Mouse (Mus musculus) thymus, postnatal 10 days (tissue): ENCODE data around the gene Rfx4.

Source experiments
- DNase-seq, 2 experiments: peaks; one replicate each; pipeline ENCODE4 v3.0.0; 2021; ENCODE audit warnings: low spot score in 2 of 2

Rfx4 gene

DNA sequence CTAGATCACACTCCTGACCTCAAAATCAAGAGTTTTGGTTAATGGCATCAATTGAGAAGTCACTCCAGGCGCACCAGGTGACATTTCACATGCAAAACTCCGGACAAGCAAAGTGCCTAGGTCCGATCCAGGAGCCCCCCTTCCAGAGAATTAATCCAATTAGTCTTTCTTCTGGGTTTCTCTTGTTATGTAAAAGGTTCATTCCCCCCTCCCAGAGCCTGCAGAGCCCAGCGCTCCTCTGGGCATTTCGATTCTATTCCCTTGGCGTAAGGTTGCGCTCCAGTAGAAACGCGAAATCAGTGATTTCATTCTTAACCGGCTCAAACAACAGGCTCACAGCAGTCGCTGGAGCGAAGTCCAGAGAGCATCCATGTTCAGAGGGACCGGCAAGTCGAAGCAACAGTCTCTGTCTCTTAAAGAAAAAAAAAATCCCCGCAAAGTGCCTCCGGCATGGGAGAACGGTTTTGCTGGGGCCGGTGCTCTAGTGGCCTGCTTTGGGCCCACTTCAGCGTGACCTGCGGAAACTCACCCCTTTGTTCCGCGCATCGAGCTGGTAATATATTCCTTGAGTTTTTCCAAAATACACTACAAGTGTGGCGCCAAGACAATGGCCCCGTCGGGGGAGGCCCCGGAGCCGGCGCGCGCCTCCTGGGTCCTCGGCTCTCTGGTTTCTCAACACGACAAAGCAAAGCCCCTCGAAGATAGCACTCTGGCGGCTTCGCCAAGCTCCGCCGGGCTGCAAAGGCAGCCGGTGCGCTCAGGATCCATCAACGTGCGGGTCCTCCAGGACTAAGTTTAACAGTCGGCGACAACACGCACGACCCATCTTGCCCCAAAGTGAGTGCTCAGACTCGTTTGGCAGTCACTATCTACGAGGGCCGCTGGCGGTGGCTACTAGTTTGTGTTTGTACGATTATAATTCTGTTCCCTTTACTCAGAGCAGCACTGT, 2.9 kb downstream of the Rfx4 start:
- DNase-seq: no peak

DNA sequence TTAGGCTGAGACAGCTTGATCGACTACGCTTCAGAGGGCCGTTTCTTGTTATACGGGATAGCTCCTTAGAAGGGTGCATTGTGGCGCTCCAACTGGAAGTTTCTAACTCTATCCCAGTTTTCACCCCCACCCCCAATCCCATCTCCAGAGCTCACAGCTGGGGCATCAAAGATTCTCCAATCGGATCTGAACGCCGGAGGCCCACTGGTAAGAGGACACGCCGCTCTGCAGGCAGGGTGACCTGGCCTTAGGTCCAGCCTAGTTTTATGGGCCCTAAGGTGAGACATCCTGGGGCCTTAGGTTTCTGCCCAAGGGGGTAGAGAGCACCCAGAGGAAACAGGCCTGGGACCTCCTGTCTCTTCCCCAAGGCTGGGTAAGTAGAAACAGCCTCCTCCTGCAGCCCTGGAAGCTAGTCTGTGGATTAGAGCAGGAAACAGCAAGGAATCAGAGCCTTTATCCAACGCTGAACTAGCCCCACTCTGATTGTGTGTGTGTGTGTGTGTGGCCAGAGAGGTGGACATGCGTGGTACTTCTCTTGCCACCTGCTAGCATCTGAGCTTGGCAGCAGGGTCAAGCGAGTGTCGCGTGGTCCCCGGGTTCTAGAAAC, 3.8 kb downstream of the Rfx4 start:
- DNase-seq: no peak

DNA sequence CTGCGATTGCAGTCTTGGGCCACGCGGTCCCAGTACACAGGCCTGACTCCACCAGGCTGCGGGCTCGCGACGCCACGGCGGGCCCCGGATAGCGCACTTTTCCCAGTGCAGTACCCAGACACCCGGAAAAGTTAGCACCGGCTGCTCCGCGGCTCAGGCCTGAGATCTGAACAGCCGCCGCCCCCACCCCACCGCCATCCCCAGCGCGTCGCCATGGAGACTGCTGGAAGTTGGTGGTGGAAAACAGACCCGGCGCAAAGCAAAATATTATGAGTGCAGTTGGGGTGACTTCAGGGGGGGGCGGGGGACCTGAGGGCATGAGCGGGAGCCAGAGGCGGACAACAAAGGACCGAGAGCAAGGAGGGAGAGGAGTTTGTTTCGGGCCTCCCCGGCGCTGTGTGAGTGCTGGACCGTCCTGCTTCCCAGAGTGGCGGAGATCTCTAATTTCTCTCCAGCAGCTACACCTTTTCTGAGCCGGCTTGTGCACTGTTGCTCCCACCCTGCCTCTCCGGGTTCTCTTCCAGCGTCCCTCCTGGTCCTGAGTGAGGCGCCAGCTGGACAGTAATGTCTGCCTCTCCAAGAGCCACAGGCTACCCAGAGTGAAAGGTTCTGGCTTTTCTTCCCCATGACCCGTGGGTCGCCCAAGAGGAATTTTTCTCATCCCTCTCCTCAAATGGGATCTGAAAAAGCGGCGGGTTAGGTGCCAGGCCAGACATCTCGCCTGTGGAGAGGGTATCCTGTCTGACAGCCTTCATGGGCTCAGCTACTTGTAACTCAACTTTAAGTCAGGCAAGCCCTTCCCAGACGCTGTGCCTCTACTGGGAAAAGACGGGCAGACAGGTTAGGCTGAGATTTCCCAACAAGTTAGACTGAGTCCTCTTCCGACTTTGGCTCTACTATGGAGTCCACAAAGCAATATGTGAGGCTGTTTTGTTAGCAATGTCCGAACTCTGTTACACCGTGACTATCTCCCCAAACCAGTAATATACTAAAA, 4.6 kb downstream of the Rfx4 start:
- DNase-seq: no peak

DNA sequence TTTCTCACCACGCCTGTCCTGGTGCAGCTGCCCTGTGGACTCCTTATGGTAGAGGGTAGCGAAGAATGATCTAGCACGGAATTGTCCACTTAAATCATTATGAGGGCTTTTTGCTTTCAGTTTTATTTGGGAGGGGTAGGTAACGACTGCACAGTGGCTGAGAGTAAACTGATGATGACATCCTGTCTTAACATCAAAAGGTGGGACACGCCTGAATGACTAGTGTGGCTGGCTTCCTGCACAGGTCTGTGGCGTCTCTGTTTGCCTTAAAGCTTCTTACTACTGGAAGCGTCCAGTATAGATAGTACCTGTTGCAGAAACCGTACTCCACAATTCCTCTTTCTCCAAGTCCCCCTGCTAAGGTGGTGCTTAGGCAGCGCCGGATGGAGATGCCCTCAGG, 12.9 kb downstream of the Rfx4 start:
- DNase-seq: no peak

DNA sequence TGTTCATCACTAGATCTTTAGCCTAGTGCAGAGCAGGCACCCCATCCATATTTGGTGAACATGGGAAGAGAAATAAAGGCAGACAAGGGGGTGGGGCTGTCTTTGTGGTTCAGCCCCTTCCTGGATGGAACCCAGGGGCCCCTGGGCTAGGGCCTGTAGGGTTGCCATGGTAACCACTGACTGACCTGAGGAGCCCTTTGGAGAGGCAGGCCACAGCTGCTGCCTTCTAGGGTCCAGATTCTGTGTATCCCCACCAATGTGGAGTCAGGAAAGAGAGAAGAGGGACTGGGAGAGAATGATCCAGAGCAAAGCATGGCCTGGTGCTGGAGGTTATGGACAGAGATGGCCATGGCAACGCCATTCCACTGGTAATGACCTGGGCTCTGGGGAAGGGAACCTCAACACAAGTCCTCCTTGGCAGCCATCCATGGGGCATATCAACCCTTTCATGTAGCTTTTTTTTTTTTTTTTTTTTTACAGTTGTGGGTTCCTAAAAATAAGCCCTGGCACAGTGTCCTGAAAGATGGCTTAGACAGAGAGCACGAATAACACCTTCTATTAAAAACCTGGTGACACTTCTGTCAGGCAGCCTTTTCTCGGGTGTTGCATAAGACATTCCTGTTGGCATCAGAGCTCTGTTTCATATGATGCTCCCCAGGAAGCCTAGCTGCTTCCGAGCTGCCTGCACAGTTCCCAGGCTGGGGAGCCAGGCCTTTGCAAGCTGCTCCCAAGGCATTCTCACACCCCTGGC, 16.7 kb downstream of the Rfx4 start:
- no peak for DNase-seq

DNA sequence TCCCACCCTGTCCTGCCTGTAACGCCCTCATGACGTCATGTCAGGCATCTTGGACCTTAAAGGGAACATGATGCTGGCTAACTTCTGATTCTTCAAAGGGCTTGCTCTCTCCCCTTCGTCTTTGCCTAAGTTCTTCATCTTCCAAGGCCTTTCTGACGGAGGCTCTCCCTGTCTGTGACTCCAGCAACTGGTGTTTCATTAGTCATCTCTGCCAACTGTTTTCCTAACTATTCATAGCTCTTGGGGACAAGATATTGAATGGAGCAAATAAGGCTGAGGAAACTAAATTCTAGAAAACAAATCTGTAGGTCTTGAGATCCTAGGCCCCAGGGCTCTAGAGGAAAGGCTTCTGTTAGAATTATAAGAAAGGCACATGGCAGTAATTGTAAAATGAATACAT, 18.0 kb downstream of the Rfx4 start:
- no peak for DNase-seq

DNA sequence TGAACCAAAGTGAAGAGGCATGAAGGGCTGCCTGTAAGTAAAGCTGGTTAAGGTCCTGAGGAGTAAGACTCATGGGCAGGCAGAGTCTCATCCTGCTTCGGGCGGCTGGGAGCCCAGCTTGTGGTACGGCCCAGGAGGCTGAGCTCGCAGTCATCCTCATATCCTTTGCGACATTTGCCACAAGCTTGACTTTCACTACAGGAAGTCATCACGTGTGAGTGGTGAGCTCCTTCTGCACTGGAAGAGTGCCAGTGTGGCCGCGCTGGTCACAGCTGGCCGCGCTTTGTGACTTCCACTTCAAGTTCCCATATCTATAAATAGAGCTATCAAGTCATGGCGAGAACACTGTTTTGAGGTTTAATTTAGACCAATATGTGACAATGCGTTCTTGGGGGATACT, 18.7 kb downstream of the Rfx4 start:
- no peak for DNase-seq

DNA sequence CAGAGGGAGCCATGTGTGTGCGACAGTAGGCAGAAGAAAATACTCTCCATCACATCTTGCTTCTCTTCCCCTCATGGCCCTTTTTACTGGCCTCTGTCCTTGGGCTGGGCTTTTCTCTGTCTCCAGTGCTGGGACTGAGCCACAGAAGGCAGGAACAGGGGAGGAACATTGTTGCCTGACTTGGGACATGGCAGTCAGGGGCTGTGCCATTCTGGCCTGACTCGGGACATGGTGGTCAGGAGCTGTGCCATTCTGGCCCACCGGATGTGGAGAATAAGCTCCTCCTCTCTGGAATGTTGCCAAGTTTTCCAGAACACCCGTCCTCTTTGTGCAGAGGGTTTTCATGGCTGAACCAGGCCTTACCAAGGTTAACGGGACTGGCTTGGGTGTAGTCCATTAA, 21.2 kb downstream of the Rfx4 start:
- no peak for DNase-seq

DNA sequence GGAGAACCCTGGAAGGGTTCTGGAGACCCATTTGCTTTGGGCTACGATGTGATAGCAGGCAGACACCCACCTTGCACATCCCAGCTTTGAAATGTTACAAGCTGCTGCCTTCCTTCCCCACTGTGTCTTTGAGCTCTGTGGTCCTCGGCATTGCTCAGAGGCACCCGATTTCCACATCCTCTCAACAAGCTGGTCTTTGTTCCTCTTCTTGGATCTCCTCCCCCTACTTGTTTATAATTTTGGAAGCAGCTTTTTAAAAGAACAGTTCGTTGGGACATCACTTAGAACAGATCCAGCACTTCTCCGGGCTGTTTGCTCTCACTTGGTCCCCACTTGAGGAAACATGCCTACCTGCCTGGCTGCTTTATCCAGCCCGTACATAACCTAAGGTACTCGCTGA, 22.1 kb downstream of the Rfx4 start:
- no peak for DNase-seq

DNA sequence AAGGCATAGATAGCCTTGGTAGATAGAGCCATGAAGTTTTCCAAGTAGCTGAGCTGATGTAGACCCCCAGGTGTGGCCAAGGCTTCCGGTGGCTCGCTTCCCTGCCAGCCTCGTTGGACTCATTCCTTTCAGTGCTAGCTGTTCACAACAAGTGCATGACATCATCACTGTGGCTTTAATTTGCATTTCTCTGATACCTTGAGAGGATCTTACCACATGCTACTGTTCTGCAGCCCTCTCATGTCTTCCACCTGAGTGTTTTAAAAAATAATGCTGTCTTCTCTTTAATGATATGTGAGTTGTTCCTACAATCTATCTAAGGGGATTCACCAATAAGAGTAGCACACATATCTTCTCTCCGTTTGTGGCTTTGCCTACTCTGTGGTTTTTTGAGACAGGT, 25.0 kb downstream of the Rfx4 start:
- DNase-seq: no peak

DNA sequence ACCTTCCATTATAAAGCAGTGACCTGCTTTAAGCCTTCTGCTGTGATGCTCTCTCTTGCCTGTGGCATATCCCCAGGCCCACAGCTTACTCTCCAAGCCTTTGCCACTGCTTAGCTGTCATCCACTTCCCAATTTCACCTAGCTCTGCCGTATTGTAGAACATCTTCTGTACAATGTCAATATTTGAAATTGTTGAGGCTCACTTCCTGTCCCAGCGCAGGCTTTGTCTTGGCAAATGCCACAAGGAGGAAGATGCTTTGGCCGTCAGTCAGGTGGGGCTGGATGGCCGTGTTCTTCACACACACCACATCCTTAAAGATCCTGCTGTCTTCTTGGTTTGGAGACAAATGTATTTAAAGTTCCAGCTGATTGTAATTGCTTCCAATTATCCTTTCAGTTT, 29.5 kb downstream of the Rfx4 start:
- no peak for DNase-seq

DNA sequence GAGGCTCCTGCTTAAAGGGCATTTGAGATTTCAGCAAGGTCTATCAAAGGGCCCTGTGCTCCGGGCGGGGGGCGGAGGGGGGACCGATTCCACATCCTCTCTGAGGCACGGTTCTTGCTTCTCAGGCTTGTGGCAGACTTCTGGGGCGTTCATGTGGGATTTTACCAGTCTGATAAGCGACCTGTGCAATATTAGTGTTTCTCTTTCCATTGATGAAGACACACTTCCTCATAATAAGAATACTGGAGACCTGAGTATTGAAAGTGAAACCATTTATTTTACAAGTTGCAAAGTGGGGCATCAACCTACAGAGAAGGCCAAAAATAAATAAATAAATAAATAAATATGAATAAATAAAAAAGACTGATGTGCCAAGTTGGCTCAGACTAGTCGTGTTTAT, 34.5 kb downstream of the Rfx4 start:
- DNase-seq: no peak

DNA sequence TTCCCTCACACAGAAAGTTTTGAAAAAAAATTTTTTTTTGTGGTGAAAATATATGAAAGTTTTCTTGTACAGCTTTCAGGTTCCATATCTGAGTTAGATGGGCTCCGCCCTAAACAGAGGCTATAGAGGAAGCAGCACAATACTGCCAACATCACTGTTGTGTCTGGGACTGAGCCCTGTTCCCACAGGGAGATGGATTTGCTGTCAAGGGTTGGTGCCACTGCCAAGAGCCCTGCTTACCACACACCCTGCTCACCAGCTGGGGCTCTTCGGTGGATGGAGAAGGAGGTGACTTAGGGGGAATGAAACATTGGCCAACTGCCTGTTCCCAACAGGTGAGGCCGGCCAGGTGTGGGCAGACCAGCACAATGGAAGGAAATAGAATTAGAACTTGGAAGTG, 35.3 kb downstream of the Rfx4 start:
- no peak for DNase-seq

DNA sequence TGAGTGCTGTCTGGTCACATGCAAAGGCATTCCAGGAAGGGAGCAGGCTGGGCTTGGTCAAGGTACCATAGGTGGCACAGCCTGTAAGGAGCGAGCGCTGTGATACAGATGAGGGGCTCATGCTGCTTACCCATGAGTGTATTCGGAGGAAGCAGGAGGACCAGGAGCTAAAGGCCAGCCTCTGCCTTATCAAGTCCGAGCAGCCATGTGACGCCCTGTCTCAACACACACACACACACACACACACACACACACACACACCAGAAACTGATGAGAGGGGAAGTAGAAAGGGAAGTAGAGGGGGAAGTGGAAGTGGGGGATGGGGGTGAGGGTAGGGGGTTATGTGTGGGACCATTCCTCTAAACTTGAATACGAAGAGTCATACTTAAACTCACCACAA, 45.7 kb downstream of the Rfx4 start:
- no peak for DNase-seq

DNA sequence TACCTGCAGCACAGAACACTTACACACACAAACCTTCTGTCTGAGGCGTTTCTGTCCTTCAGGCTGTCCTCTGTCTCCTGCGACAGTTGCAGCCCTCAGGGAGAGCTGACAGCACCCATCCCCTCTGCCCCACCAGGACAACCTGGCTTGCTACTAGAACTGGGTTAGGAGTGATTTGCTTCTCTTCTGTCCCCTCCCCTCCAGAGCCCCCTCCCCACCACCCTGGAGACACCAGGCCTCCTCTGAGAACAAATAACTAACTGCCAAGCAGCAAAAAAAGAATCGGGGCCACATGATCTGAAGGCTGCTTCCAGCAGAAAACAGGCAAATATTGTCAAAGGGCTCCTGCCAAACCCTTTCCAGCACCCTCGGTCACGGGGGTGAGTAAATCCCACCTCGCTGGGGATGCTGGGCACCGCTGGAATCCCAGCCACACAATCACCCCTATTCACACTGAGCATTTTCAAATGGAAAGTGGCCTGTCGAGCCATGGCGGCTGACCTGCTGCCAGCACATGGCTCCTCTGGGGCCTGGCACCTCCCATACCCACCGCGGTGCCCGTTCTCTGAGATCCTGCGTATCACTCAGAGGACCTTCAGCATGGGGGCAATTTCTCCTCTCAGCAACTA, 47.5 kb downstream of the Rfx4 start:
- no peak for DNase-seq

DNA sequence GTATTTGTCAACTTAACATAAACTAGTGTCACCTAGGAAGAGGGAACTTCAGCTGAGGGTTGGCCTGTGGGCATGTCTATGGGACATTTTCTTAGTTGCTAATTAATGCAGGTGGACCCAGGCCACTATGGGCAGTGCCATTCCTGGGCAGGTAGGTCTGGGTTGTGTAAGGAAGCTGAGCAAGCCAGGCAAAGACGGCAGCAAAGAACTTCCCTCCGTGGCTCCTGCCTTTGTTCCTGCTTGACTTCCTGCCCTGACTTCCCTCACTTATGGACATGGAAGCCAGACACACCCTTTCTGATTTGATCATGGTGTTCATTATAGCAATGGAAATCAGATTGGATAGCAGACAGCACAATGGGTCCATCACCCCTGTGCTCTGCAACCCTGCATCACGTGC, 49.7 kb downstream of the Rfx4 start:
- DNase-seq: no peak

DNA sequence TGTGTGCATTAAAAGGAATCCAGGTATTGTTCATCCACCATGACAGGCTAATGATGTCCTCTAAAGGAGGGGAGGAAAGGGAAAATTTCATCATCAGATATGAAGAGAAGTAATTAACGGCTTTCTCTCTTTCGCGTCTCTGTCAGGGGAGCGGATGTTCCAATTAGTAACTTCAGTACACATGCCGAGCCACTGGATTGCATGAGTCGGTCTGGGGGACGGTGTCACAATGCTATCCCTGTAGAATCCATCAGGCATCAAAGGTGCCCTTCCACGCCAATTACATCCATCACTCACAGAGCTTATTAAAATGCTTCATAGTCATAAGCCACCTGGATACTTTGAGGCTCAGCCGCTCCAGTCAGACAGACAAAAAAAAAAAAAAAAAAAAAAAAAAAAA, 51.3 kb downstream of the Rfx4 start:
- DNase-seq: no peak

DNA sequence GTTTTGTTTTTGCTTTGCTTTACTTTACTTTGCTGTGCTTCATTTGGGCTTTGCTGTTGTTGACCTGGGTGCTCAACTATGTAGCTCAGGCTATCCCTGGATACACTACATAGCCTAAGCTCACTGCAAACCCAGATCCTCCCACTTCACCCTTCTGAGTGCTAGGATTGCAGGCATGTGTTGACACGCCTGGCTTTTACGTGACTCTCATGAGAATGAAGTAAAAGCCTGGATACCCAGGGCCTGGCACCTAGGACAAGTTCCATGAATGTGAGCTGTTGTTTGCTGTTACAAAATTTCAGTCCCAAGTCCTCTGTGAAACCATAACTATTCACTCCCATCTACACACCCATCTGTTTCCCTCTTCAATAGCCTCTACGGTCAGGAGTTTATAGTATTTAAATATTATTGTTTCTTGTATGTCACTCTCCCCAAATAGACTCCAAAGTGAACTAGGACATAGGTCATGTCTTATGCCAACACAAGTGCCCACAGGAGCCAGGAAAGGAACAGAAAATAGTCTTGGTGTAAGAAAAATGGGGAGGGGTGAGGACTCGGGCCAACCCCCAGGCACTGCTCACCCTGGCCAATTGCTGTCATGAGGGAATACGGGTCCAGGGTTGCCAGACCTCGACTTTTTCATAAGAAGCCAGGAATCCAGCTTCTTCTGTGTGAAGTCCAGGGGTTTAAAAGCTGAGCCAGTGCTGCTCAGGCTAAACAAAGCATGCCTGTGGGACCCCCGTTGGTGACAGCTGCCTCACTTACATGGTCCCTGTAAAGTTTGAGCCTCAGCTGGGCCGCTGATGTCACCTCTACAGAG, 54.4 kb downstream of the Rfx4 start:
- DNase-seq: no peak

DNA sequence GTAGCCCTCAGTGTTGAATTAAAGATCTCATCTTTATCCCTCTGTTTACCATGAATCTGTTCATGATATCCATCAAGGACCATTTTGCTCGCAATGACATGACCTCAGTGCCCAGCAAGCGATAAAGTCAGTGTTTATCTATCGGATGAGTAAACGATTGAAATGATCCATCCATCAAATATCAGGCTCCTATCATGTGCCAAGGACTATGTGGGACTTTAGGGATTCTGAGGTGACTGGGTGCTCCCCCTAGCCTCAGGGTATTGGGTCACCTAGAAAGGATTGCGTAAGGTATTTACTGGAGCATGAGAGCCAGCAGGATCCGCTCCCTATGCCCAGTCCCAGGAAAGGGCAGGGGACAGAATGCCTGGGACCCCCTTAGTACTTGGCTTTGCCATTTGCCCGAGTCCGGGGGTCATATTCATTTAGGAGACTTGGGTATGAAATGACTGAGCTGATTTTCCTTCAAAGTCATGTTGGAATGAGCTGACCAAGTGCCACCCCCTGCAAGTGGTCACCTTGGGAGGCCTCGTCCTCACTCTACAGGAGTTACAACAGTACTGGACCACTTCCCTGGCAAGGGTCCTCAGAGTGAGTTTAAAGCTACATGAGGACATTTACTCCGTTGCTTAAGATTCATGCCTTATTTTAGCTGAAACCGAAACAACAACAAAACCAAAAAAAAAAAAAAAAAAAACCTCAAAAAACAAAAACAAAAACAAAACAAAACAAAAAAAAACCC, 55.5 kb downstream of the Rfx4 start:
- no peak for DNase-seq

DNA sequence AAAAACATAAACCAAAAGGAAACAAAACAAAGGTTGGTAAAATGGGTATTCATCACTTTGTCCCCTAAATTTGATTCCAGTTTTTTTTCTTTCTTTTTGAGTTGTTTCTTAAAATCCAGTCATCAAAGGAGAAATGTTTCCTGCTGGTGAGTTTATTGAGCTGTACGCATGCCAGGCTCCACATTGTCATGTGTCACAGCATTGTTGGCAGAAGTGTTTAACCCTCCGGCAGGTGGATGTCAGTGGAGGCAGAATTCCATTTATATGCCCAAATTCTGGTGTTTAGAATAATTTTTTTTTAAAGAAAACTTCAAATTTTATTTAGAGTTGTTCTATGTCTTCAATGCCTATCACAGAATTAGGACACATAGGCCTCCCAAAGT, 56.0 kb downstream of the Rfx4 start:
- DNase-seq: no peak
